Mouse (Mus musculus) adrenal gland (tissue): ENCODE results near the gene Thsd7b.
"Not testable (repeated sequence)": the region's sequence is repeated elsewhere in the genome, so short reads cannot be mapped to it uniquely, and the experiment has no call there.

Experiments used
- intact Hi-C: fragments of 180-260 bp; cut with DNase I; formaldehyde crosslinking; loops from one replicate; pipeline ENCODE4 v1.15.1; 2025

The Thsd7b gene

DNA sequence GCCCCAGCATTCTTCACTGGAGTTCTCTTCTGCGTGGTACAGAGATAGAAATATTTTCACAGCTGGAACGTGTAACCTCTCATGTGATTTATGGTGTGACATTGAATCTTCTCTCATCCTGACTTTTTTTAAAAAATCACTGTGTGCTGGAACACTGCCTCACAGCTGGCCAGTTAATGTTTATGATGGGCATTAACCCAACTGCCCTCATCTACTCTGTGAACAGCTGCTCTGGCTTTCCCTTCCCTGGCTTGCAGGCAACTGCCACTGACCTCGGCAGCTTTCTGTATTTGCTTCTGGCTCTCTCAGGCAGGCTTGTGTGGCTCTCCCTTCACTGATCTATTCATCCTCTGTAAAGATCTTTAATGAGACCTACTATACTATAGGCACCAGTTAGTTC is 564.7 kb downstream of the Thsd7b start:
- intact Hi-C loops: no loop called here

DNA sequence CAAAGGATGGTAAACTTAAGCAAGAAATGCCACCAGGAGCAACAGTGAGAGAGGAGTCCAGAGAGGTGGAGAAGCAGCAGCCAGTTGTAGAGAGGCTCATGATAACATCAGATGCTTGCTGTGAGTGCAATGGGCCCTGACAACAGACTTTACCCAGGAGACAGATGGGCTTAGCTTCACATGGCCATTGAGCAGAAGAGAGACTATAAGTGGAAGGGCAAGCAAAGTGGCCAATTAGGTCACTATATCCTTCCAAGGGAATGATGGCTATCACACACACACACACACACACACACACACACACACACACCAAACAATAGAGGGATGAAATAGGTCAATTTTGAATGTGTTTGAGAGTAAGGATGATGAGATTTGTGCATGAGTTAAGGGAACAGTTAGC is 565.4 kb downstream of the Thsd7b start:
- intact Hi-C loops: no loop called here

DNA sequence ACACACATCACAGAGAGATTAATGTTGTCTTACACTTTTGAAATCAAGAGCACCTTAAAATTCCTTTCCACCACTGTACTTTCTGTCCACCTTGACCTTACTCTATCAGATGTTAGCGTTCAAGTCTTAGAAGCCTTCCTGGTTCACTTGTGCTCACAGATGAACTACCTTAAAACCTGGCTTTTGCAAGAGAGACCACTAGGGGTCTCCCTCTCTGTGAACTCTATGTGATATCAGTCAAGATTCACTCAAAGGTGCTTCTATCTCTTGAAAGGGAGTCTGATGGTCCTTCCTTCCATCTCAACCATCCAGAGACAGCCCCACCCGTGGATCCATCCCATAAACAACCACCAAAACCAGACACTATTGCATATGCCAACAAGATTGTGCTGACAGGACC is 570.3 kb downstream of the Thsd7b start:
- intact Hi-C loops: no loop called here

DNA sequence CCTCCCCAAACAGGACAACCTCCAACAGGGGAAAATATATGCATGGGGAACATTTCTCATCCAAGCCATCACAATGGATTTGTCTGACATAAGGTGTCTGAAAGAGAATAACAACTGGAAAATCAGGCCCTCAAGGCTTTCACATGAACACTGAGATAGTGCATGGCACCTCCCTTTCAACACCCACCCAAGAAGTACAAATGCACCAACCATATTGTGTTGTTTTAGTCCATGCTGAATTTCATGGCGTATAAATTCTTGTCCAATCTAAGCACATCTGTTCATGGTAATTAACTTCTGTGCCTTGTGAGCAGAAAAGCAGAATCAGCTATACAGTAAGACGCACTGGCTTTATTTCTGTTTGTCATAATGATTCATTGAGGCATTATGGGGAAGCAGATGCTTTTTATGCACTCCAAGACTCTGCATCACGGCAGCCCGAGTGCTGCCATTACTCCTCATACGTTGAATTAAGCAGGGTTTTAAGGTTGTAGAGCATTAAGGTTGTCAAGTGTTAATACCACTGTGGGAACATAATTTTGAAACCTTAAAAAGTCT is 577.0 kb downstream of the Thsd7b start:
- intact Hi-C loops: no loop called here

DNA sequence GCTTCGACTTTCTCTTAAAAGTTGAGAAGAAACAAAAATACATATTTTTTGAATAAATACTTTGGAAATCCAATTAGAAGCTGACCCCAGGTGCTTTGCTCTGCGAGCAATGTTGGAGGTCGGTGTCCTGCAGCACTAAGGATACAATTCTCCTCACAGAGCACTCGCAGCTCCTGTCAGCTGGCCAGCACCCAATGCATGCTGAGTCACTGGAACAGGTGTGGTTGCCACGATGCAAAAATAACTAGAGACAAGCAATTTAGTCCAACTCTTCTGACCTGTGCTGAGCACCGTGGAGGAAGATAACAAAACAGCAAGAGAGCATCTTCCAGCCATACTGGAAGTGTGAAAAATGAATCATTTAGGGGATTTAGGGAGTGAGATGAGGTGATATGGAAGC is 594.6 kb downstream of the Thsd7b start:
- intact Hi-C loops: no loop called here

DNA sequence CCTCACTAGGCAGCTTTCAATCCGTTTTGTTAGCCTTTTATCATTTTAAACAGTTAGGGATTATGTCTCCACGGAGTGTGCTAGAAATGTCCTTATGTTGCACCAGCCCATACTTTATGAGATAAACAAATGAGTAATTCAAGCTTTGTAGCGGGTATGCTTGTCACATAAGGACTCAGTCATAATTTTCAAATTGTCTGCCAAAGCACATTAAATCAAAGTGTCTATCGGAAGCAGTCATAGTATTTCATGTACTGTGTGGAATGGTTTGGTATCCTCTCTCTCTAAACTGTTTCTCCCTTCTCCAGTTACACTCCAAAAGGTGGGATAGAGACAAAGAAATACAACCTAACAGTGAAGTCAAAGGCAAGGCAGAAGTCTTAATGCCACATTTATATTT is 601.3 kb downstream of the Thsd7b start:
- intact Hi-C loops: no loop called here

DNA sequence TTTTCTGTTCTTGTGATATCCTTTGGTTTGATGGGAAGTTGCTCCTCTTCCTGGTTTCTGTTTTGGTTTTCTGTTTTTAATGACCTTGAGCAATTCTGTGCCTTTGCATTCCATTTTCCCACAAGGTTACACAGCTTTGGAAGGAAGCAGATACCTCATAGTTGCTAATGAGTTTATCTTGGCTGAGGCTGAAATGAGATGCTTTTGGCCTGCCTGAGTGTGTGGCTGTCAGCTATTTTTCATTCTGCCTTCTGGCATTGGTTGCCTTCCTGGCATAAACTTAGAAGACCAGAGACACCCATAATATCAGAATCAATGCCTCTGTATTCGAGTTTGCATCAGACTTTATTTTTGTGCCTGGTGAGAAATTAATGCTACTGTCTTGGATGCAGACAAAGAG is 614.8 kb downstream of the Thsd7b start:
- intact Hi-C loops: no loop called here

DNA sequence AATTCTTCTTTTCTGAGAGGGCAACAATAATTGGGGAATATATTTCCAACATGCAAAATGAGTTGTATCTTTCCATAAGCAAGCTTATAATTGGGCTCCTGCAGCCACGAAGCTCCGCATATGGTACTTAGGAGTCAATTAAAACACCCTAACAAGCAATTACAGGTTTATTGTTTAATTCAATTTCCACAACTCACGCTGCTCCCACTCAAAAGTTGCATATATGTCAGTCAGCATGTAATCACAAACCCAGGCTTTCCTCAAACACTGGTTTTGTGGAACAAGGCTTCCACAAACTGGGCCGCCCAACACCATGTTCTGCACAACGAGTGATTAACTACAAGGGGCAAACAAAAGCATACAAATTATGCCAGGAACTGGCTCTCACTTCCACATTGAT is 625.0 kb downstream of the Thsd7b start:
- intact Hi-C loops: no loop called here

DNA sequence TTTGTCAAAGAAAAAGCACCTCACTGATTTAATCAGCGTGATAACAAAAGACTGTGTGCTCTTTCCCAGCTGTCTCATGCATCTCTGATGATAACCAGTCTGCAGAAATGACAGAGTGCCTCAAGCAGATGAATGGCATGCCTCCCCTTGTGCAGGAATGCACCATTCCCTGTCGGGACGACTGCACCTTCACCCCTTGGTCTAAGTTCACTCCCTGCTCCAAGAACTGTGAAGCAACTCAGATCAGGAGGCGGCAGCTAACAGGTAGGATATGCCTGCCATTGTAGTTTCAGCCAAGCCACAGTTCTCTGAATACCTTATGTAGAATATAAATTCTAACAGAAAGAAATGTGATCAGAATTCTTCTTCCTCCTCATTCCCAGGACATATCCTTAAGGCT is 642.4 kb downstream of the Thsd7b start:
- intact Hi-C loops: no loop called here

DNA sequence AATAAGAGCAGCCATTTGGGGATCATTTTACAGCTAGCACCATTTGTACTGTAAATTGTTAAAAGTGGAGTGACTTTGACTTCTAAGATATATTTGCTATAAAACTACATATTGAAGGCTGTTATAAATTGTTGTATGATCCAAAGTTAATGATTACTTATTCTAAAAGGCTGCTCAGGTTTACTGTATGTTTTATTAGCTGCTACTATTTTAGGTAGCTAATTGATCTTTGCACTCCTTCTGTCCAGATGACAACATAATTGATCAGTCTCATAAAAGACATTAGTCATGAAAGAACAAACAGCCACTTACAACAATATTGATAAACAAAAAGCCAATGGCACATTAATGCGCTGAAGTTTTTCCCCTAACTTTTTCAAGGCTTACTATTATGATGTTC is 644.5 kb downstream of the Thsd7b start:
- intact Hi-C loops: no loop called here

DNA sequence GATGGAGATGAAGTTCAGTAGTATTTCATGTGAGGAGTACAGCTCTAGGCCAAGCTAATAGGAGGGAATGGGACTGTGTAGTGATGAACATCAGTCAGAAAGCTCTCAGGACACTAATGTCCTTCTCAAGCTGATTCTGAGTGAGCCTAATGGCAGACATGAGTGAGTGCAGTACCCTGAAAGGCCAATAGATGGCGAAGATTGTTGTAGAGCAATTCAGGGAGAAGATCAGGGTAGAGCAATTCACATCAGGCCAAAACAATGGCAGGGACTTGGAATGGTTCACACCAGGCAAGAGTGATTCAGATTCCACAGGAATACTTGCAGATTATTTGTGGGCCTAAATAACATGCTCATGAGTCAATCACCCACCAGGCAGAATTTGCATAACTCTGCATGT is 646.3 kb downstream of the Thsd7b start:
- intact Hi-C loops: no loop called here

DNA sequence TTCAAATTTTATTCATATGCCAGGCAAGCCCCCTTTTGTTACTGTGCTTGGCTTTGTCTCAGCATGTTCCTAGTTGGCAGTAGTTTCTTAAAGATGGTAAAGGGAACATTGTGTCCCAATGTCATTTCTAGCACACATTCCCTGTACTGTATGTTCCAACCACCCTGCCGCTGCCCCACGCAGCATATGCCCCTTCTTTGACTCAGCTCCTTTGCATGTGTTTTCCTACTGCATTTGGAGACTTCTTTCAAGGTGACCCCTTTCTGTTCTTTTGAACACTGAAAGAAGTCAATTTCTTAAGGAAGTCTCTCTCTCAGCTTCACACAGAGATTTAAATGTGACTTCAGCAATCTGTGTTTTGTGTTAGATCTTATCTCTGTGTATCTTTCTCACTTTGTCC is 657.9 kb downstream of the Thsd7b start:
- intact Hi-C loops: no loop called here

DNA sequence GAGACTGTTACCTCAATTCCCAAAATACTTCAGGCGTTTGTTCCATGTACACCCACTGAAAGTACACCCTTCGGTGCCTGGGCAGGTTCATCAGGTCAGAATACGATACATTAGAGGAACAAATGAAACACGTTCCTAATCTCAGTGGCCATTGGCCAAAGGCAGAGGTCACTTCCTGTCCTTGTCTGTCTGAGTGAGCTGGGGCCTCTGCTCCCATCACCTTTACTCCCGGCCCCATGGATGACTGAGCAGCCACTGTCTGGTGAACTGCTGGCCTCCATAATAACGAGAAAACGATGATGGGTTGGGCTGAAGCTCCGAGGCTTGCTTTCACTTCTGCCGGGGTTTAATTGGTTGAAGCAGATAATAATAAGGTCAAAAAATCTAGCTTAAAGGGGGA is 670.0 kb downstream of the Thsd7b start:
- intact Hi-C loops: no loop called here

DNA sequence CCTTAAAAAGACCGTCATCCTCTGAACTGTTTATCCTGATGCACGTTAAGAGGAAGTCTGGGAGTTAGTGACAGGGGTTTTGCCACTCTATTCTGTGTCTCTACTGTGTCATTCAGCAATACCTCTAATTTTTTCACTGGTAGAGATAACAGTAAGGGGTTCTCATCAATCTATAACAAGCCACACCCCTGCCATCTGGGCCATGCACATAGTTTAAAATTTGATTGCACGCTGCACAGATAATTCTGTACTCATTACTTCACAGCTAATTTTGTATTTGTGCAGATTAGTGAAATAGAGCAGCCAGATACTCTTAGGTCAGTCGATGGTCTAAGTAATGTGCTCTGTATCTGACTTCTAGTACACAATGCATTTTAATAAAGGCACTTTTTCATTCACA is 673.9 kb downstream of the Thsd7b start:
- intact Hi-C loops: no loop called here

DNA sequence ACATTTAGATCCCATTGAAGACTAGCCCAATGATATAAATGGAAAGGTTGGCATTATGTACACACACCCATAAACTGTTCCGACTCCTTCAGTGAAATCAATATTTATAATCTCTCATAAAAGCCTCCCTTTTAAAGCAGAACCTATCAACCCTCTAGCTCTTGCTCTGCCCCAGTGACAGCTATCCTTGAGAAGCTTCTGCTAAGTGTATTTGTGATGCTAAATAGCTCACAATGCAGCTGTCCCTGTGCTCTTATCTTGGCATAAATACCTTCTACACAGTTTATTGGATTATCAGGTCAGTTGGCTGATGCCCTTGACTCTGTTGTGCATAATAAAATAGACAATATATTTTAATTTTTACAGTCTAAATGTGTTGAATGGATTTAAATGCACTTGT is 682.4 kb downstream of the Thsd7b start:
- intact Hi-C loops: no loop called here

DNA sequence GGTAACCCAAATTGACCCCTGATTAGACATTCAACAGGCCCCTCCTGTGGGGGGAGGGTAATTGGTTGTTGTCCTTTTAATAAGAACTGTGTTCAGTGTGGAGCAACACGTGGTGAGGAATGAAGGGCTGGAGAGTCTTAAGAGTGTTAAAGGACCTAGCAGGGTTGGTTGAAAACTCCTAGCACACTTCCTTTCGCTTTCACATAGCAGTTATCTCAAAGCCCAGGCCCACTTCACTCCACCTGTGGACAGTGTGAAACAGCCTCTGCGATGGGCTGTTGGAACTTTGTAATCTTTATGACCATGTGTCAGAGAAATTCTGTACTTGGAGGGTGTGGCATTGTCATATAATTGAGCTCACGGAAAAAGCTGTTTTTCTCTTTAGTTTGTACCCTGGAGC is 683.5 kb downstream of the Thsd7b start:
- intact Hi-C loops: no loop called here

DNA sequence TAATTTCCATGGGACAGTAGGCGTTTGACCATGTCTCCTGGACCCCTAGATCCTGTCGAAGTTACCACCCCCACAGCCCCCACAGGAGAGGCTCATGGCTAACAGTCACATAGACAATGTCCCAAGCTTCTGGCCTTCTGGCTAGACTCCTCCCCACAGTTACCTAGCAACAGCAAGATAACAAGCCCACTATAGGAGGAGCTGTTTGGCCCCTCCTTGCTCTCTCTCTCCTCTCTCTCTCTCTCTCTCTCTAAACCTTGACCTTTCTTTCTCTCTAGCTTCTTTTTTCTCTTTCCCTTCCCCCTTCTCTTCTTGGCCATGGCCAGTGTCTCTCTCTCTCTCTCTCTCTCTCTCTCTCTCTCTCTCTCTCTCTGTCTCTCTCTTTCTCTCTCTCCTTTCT is 686.2 kb downstream of the Thsd7b start:
- intact Hi-C loops: not testable (repeated sequence)

DNA sequence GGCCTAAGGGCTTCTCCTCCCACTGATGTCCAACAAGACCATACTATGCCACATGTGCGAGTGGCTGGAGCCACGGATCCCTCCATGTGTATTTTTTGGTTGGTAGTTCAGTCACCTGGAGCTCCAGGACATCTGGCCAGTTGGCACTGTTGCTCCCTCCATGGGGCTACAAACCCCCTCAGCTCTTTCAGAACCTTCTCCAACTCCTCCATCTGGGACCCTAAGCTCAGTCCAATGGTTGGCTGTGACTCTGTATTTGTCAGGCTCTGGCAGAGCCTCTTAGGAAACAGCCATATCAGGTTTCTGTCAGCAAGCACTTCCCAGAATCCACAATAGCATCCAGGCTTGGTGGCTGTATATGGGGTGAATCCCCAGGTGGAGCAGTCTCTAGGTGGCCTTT is 690.1 kb downstream of the Thsd7b start:
- intact Hi-C loops: no loop called here

DNA sequence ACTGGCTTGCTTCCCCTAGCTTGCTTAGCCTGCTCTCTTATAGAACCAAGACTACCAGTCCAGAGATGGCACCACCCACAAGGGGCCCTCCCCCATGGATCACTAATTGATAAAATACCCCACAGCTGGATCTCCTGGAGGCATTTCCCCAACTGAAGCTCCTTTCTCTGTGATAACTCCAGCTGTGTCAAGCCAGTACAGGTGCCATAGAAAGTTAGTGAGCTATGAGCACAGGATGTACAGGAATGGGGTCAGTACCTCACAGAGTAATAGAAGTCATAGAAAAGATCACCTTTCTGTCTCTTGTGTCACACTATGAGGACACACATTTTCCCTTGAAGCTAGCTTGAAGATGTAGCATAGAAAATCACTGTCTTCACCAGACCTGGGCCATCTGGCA is 716.1 kb downstream of the Thsd7b start:
- intact Hi-C loops: not testable (repeated sequence)

DNA sequence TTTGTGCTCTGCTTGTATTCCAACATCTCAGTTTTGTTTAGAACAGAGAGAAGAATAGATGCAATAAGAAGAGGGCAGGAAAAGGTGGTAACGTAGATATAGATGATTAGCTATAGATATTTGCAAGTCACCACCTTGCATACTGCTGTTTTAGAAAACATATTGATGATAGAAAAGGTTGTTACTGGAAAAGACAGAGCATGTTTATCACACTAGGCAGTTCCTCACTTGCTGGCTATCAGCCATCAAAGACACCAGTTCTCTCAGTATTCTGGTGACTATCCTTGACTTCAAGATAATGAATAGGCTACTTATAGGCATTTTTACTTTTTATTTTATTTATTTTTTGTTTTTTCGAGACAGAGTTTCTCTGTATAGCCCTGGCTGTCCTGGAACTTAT is 717.7 kb downstream of the Thsd7b start:
- intact Hi-C loops: no loop called here

DNA sequence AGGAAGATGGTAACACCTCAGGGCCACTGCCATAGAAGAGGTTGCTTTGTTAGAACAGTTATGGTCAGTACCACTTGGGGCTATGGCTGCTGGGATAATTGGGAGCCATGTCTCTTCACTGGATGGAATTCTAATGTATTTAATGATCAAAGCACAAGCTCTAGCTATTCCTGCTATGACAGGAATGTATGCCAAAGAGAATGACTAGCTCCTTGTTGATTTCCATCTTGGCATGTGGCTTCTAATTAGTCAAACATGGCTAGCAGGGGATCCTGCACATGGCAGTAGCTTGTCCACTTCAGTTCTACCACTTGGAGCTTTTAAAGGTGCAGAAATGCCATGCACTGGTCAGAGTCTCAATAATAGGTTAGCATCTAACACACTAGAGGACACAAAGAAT is 781.9 kb downstream of the Thsd7b start:
- intact Hi-C loops: no loop called here

DNA sequence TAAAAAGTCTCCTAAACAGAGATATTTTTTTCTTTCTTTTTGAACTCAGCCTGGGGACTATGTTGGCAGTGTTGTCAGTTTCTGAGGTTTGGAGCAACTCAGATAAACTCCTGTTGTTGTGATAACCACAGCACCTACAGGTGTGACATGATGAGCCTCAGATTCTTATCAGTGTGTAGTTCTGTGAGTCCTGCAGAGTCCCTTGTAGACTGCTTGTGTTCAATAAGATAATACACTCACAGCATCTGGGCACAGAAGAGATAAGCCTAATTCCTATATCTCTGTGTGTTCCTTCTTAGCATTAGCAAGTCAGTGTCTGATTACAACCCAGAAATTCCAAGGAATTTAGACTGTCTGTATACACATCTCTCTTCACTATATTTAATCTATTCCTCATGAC is 789.0 kb downstream of the Thsd7b start:
- intact Hi-C loops: no loop called here

DNA sequence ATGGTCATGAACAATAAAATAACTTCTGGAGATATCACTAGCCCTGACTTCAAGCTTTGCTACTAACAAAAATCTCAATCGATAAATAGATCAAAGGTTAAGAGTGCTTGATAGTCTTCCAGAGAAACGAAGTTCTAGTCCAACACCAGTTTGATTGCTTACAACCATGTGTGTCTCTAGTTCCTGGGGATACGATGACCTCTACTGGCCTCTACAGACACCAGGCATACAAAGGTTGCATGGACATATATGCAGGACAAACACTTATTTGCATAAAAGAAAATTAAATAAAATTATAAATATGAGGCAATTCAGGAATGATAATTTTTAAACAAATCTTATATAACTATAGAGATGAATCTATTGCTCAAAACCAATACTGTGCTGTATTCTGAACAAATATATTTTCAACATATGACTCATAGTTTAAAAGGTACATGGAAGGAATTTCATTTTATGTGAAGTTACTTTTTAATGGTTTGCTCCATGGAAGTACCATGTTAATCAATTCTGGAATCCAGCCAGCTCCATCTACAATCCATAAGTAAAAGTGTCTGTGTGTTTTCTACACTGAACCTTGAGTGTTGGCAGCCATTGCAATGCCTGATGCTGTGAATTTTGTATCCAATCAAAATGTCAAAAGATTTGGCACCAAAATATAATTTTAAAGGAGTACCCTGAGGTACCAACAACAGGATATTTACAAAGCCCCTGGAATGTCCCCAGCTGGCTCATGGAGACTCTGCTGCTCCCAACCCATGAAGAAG is 793.3 kb downstream of the Thsd7b start:
- intact Hi-C loops: no loop called here

DNA sequence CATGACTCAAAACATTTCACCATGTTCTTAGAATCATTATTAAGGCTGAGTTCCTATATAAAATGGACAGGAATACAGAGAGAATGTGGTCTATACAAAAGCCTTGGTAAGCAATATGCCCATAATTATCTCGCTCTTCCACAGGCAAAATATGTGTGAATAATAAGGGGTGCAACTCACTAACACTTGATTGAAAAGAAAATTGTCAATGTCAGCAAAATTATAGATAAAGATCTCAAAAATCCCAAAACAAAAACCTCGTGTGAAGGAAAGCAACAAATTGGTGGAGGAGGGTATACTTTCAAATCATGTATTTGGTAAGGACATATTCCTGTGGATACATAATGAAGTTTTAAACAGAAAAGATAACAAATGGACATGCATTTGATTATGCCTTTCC is 810.7 kb downstream of the Thsd7b start:
- intact Hi-C loops: no loop called here
